Mouse (Mus musculus): ENCODE results near the gene Bid.

DNA sequence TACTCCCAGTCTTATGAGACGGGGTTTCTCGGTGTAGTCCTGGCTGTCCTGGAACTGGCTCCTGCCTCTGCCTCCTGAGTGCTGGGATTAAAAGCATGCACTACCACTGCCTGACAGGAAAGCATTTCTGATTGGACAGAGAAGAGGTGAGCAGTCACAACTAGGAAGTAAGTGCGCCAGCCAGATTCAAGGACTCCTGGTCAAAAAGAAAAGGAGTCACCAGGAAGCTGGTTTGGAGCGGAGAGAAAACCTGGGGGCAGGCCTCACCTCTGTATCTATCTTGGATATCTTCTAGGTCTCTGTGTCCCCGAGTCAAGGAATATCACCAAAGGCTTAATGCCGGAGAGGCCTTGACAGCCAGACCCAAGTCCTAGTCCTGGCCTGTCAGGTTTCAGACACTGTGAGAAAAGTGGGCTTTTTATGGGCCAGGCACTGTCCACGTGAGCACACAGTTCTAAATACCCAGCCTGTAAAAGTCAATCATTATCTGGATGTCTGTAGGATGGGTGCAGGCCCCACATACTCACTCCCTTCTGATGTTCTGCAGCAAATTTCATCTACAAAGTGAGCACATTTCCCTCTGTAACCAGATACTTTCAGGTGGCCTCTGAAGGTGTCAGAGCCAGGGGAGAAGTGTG lies 23.9 kb upstream of the Bid start:
- TF ChIP-seq MXI1 (IDR thresholded peaks at IDR 0.05; ENCODE audit: low read depth, low read length) (no peak), TAL1 (IDR thresholded peaks at IDR 0.05; ENCODE audit: low read length) (no peak), SIN3A (IDR thresholded peaks at IDR 0.05; ENCODE audit: low read length) (no peak), POLR2A (IDR thresholded peaks at IDR 0.05; ENCODE audit: control insufficient read depth in 1 of 2, insufficient read depth in 1 of 2, low read depth in 1 of 2, low read length in 2 of 2, poor library complexity in 1 of 2) (no peak)

All from MEL (cell line).